ENCODE assay signal across 18 mouse cellular contexts in the genomic region with DNA sequence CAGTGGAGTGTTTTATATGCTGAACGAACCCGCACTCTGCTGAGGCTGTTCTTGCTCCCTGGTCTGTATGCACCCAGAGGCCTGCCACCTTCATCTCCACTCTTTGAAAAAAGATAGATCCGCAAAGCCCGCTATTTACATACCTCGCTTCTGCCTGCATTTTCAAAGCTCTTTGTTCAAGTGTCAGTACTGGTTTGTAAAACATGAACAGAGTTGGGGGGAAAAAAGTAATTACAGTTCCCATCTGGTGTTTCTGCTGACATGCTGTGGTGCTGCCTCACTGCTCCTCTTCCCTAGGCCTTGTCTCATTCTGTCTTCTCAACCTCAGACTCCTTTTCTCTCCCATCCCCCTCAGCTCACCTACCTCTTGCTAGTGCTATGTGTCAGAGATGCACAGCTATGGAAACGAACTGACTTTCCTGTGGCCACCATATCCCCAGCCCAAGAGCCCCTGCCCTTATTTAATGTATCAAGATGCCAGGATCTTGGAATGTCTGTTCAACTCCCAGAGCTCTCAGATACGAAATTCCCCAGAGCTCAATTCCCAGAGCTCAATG.
DNase-seq lines count a peak whose midpoint lies in the region; ATAC-seq and TF ChIP-seq lines count a peak whose summit lies in the region.
"Had no signal": no experiment of that assay in that cellular context is flagged by ENCODE, and none has a peak within 500 bp of the region (broad histone marks: within the 10 kb centered on the region; RNA-seq: fewer than 3 reads in every experiment).

No protein-coding gene starts in this region.

- 60% methylated on average over 7 of the region's 7 CpGs for WGBS in neural tube, embryonic 13.5 days
- 49% methylated on average over 7 of the region's 7 CpGs for WGBS in midbrain, postnatal 0 days

- TF ChIP-seq CTCF in midbrain, postnatal 0 days (IDR thresholded peaks at IDR 0.05) = no peak

- no peak overlapping the region for H3K4me2 ChIP-seq in neural tube, embryonic 13.5 days
- no peak overlapping the region for H3K4me2 ChIP-seq in midbrain, postnatal 0 days (ENCODE audit: low read depth, low read length, poor library complexity, severe bottlenecking)
- H3K4me2 ChIP-seq: limb, embryonic 12.5 days; liver, embryonic 13.5 days; lung, embryonic 15.5 days had no signal

- H3K4me1 ChIP-seq in neural tube, embryonic 13.5 days (replicated peaks) = peaks cover 20% of the 10 kb centered on the region; the same call in 1 of the 2 replicates
- no peaks in the 10 kb centered on the region for H3K4me1 ChIP-seq in midbrain, postnatal 0 days (ENCODE audit: insufficient read depth, low read length)
- H3K4me1 ChIP-seq: heart, embryonic 10.5 days; limb, embryonic 12.5 days; liver, embryonic 13.5 days had no signal

- H3K27ac ChIP-seq in neural tube, embryonic 13.5 days (replicated peaks) = peak overlapping the region; percentile 82
- H3K27ac ChIP-seq in midbrain, postnatal 0 days (ENCODE audit: low read depth, low read length) = peak overlapping the region; percentile 18; the same call in 1 of the 2 replicates
- H3K27ac ChIP-seq: heart, embryonic 10.5 days; left cerebral cortex, adult 2 months; limb, embryonic 12.5 days; liver, embryonic 13.5 days; lung, embryonic 15.5 days had no signal

- ATAC-seq in neural tube, embryonic 13.5 days (ENCODE audit: low read depth) = 0 out of 2 replicates have a peak, but pooled peaks have one; percentile 33
- no peak for ATAC-seq in midbrain, postnatal 0 days (ENCODE audit: low FRiP score)
- ATAC-seq: CD4-positive, CD25-positive, alpha-beta regulatory T cell, adult 4 months; intestine, postnatal 0 days had no signal

- H3K4me3 ChIP-seq in neural tube, embryonic 13.5 days = no peak overlapping the region
- no peak overlapping the region for H3K4me3 ChIP-seq in midbrain, postnatal 0 days (ENCODE audit: low read depth, low read length)
- H3K4me3 ChIP-seq: heart, embryonic 10.5 days; left cerebral cortex, adult 2 months; limb, embryonic 12.5 days; liver, embryonic 13.5 days; lung, embryonic 15.5 days had no signal

- H3K27me3 ChIP-seq in neural tube, embryonic 13.5 days = no peaks in the 10 kb centered on the region
- H3K27me3 ChIP-seq in midbrain, postnatal 0 days (ENCODE audit: insufficient read depth, low read length) = no peaks in the 10 kb centered on the region
- H3K27me3 ChIP-seq: limb, embryonic 12.5 days; liver, embryonic 13.5 days; lung, embryonic 15.5 days had no signal

- peak; percentile 34 to 40 for DNase-seq in cerebellum, postnatal 10 days
- DNase-seq in cerebellum, adult 8-10 months = no peak
- DNase-seq in neural tube, embryonic 10.5 days (ENCODE audit: extremely low spot score, low spot score) = no peak
- DNase-seq in midbrain, postnatal 0 days (ENCODE audit: low spot score) = peak; percentile 53
- no peak for DNase-seq in testis, postnatal 10 days (ENCODE audit: low spot score)
- DNase-seq in urinary bladder, postnatal 14 days (ENCODE audit: low spot score) = no peak
- DNase-seq in heart, postnatal 4 days = no peak
- DNase-seq: cerebellum, postnatal 36 days; liver, embryonic 13.5 days; thymus, adult 18-20 months had no signal

- no peaks in the 10 kb centered on the region for H3K36me3 ChIP-seq in neural tube, embryonic 13.5 days
- H3K36me3 ChIP-seq in midbrain, postnatal 0 days (ENCODE audit: insufficient read depth, low read length) = no peaks in the 10 kb centered on the region
- H3K36me3 ChIP-seq: G1E; heart, embryonic 10.5 days; limb, embryonic 12.5 days; liver, embryonic 13.5 days; lung, embryonic 15.5 days had no signal

- H3K9me3 ChIP-seq in neural tube, embryonic 13.5 days = no peaks in the 10 kb centered on the region
- H3K9me3 ChIP-seq in midbrain, postnatal 0 days (ENCODE audit: low read length) = no peaks in the 10 kb centered on the region
- H3K9me3 ChIP-seq: G1E; heart, embryonic 10.5 days; limb, embryonic 12.5 days; liver, embryonic 13.5 days; lung, embryonic 15.5 days had no signal

- no peak overlapping the region for H3K9ac ChIP-seq in neural tube, embryonic 13.5 days
- no peak overlapping the region for H3K9ac ChIP-seq in midbrain, postnatal 0 days (replicated peaks; ENCODE audit: low read length, poor library complexity, severe bottlenecking)
- H3K9ac ChIP-seq: limb, embryonic 12.5 days; liver, embryonic 13.5 days; lung, embryonic 15.5 days had no signal

Comparison
In these comparisons a context has a peak if more than half of its experiments do, and no peak if none do; other contexts are left out.
1. DNase-seq: peak in cerebellum, postnatal 10 days (2 of 2) and midbrain, postnatal 0 days (single experiment); none in cerebellum, adult 8-10 months (single experiment), neural tube, embryonic 10.5 days (single experiment), testis, postnatal 10 days (single experiment), urinary bladder, postnatal 14 days (single experiment) and heart, postnatal 4 days (single experiment).